Mouse (Mus musculus) liver, postnatal 0 days (tissue): ENCODE data around the gene 2310022A10Rik.

ENCODE experiments used
- CTCF ChIP-seq: sonication (generic); IDR thresholded peaks from 2 replicates; pipeline ENCODE4 v1.5.1; 2016; ENCODE audit warnings: antibody characterized with exemption, low read depth
- EP300 ChIP-seq: IDR thresholded peaks from 2 replicates; pipeline ENCODE4 v1.6.1; 2016; ENCODE audit warnings: antibody characterized with exemption, low read depth, mild to moderate bottlenecking

- TF ChIP-seq CTCF (no peak), EP300 (no peak)
These were observed 68.0 kb downstream of the 2310022A10Rik start for GRCm38 (mm10) chr7:27621028-27621427.
